Mouse (Mus musculus): ENCODE data around the gene Dnah11. TPM values are rescaled to one million over a fixed set of nuclear protein-coding genes. Genes with fewer than 3 reads are reported as not detected.

The Dnah11 gene
- under 1 TPM; 0.03 to 0.13 TPM for total RNA-seq (2021)
- long read RNA-seq, experiment 1, result 0 reads
- long read RNA-seq, experiment 2, result 0 reads

DNA sequence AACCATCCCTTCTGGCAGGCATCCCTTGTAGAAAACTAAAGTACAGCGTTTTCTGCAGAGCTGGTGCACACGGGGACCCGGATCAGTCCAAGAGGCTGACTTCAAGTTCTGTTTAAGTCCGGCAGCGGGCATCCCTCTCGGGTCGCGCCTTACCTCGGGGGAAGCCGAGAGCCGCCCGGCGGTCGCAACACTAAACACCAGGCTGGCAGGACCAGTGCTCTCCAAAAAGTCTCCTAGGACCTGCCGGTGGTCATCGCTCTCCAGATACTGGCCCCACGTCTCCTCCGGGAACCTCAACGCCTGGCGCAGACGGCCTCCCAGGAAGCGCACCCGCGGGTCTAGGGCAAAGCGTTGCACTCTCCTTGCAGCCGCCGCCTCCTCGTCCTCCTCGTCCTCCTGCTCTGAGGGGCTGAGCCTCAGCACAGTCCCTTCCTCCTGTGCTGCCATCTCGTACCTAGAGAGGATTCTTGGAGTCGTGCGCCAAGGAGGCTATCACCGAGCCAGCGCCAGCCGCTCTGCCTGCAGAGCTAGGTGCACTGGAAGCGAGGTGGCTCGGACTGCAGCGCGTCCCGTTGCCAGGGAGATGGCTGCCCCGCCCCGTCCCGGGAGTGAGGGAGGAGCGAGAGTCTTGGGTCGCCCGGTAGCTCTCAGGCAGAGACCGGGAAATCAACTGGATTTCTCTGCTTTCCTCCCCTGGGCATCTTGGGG, at the start of gene Dnah11:
Gene Dnah11, minus strand, starts transcription at position 658 of the 708 bp plus-strand sequence.
- peak; percentile 49 to 59 for DNase-seq (ENCODE audit: low spot score in 2 of 2)

DNA sequence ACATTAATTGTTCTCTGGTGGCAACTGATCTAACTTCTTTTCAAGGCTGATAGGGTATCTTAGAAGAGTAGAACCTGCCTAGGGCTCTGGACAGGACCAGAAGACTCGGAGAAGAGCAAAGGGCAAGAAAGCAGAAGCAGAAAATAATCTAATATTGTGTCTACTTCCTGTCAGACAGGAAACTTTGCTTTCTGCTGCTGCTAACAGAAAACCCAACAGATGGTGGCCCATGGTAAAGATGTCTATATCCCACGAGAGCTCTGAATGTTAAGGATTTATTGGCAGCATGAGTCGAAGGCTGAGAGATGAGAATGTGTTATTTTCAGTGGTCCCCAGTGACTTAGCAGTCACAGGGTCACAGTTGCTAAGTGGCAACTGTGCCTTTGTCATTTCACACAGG, 22.3 kb upstream of the Dnah11 start:
- DNase-seq (ENCODE audit: low spot score in 2 of 2), result no peak

DNA sequence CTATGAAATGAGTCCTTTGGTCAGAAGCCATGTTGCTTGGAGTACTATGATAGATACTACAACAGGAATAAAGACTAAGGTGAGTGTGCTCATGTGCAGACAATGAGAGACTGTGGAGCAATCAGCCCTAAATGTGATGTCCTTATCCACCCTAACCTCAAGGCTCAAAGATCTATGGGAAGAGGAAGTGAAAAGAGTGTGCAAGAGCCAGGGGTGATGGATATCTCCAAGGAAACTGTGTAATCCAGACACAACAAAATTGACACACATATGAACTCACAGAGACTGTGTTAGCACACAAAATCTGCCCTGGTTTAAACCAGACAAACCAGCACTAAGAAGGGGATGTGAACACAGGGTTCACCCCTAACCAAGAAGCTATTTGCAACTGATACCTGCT, 21.2 kb upstream of the Dnah11 start:
- no peak for DNase-seq (ENCODE audit: low spot score in 2 of 2)

DNA sequence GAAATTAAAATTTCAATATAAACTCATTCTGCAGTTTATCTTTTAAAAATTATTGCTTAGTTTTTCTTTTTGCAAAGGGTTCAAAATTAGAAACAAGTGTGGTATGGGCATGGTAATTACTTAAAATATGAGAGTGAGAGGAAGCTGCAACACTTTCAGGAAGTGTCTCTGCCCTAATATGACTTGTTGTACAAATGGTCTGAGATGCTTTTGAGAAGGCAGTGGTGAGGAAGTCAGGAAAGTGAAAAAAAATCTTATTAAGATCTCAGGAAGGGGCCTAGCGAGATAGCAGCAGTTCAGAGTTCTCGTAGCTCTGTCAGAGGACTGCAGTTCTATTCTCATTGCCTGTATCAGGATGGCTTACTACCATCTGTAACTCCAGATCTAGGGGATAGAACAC, 13.3 kb upstream of the Dnah11 start:
- no peak for DNase-seq (ENCODE audit: low spot score in 2 of 2)

DNA sequence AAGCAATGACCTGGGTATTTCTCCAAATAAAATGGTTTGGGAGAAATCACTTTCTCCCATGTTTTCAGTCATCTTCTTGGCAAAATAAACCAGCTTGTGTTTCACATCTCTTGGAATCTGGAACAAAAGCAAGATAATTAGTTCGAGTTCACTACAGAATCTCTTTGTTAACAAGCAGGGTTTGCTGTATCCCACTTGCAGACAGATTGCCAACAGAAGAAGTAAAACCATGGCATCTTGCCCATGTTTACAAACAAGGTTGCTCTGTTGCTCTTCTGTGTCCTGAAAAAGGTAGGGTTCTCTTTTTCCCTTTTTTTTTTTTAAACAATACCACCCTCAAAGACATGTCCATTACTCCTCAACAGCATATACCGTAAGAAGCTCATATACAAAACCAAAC, 2.3 kb downstream of the Dnah11 start:
- no peak for DNase-seq (ENCODE audit: low spot score in 2 of 2)

DNA sequence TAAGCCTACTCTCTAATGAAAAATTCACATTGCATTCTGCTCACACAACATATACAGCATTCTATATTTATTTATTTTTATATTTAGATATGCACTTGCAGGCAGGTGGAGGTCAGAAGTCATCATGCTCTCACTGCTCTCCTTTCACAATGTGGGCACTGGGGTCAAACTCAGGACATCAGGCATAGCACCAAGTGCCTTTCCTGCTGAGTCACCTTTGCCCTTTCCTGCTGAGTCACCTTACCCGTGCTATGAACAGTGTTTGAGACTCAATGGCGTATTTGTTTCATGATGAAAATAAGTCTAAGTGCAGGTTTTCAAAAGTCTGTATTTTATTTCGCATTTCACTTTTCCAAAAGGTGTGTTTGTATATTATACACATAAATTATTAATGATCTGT, 9.3 kb downstream of the Dnah11 start:
- no peak for DNase-seq (ENCODE audit: low spot score in 2 of 2)

DNA sequence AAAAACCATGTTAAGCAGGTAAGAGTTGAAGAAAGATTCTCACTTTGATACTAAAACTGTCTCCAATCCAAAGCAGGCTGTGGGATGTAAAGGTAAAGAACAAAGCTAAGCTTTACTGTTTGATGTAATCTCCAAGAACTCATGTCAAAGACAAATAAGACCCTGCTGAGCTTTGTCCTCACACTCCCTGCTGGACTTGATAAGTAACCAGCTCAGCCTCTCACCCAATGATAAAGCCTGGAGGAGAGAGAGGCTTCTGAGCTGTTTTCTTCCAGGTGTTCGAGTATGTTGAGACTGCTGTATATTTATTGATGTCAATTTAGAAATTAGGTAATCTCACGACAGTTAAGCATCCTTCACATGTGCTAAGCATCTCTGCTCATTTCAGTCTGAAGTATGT, 11.2 kb downstream of the Dnah11 start:
- no peak for DNase-seq (ENCODE audit: low spot score in 2 of 2)

DNA sequence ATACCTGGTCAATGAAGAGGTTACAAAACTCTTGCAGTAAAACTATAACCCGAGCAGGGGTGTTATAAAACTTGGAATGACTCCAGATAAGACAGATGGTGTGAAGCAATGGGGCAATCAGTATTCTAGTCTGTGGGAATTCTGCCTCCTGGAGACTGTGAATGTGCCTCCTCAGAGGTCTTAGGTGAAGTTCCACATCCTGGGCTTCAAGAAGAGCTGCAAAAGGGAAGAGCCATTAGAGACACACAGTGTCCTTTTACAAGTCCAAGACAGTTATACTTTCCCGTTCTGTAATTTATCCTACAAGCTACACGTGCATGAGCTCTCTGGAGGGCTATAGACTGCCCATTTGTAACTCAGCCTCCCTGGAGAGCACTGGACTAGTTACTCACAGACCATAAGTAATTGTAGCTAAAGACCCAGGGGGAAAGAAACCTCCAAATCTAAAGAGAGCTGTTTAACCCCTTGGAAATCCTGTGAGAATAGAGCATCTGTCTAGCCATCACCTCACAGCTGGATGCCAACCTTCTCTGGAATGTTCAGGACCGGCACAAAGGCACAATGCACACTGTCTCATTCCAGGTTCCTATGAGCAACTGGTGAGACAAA, 11.9 kb downstream of the Dnah11 start:
- no peak for DNase-seq (ENCODE audit: low spot score in 2 of 2)

DNA sequence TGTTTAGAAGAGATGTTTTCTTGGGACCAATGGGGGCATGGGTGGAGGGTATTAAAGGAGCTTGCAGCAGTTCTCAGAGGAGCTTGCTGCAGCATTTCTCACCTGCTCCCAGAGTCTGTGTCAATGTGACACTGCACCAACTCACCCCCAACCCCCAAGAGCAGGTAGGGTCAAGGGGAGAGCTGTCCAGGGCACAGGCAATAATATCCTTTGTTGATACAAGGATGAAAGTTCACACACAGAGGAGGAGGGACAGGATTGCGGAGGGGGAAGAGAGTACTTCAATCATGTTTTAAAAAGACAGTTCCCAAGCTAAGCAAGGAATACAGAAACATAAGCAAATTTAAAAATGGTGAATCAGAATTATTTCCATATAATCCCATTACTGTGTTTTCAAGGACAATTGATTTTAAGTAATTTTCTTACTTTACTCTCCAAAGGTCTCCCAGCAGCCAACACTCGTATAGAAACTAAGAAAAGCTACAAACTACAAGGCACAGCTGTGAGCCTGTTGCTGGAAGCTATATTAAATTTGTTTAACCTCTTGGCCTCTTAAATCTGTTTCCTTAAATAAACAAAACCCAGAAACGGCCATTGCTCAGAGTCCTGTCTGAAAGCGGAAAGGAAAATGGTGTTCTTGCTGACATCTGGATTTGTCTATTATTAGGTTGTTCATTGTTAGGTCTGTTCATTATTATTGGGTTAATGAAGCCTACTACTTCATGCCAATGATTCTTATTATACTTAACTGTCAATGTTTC, 12.5 kb downstream of the Dnah11 start:
- DNase-seq (ENCODE audit: low spot score in 2 of 2), result no peak

DNA sequence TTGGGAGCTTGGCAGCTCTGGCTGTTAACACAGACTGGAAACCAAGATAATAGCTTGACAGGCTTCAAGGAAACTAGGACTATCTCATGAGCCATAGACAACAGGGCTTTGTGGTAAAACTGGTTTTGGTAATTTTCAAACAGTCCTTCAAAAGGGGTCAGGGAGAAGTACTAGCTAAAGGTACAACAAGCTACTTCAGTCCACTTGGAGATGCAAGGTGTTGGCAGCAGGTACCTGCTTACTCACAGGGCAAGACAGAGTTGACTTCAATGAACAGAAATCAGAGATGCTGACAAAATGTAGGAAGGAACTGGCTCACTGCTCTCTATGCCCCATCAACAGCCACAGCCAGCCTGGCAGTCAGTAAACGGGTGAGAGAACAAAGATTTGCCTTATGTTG, 14.1 kb downstream of the Dnah11 start:
- no peak for DNase-seq (ENCODE audit: low spot score in 2 of 2)

DNA sequence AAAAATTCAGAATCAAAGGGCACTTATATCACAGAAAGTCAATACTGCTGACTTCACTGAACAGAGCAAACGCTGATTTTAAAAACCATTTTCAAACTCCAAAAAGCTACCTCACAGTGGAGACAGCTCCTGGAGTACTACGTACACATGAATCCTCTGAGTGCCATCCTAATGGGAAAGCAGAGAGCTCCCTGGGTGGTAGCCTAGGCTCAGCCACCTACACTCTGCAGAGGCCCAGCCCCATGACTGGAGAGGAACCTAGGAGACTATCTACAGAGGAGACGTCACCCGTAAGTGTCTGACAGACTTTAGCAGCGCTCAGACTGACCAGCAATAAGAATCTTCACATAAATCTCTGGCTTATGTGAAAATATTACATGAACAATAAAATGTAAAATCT, 21.1 kb downstream of the Dnah11 start:
- no peak for DNase-seq (ENCODE audit: low spot score in 2 of 2)

DNA sequence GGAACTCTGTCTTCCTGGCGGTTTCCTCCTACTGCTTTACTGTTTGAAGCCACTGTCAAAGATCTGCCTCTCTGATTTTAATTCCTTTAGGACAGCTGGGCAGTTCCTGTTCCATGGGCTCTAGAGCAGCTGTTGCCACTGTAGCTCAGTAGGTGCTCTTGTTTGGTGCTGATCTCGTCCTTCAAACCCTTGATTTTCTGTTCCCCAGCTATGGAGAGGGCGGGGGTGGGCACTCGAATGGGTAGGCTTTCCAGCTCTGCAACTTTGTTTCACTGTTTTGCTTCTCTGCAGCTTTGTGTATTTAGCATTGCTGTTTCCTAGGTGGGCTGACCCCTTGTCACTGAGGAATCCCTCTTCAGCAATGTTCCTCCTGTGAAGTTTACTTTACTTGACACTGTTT, 34.1 kb downstream of the Dnah11 start:
- DNase-seq (ENCODE audit: low spot score in 2 of 2), result no peak

DNA sequence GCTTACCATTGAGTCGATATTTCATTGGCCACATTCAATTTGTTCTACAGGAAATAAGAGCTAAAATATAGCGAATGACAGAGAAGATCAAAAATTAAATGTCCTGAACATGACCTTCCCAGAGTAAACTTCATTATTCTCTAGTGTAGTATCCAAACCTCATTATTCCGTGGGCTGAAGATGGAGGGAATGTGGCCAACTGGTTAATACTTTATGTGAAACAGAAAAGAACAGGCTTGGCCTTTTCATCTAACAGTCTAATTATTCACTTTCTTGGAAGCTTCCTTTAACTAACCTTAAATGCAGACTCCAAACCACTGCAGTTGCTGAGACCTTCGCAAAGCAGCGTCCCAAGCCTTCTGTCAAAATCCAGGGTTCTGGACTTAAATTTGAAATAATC, 41.9 kb downstream of the Dnah11 start:
- DNase-seq (ENCODE audit: low spot score in 2 of 2), result no peak

DNA sequence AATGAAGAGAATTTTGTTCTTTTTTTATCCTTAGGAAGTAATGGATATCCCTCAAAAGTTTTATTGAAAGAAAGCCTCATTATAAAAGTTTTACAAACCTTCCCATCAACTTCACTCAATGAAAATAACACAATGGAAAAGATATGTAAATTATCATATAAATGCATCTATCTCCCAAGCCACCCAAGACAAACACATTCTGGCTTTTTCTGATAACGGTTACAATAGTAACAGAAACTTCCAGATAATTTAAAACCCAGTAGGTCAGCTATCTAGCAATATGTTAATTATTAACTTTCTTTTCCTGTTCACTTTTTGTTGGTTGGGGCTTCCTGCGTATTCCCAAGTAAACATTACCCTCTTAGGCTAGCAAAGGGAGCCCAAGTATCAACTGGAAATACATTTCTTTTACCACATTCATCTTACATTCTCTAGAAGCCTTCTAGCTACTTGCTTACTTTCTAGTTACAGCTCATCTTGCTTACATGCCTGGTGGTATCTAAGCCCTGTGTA, 51.3 kb downstream of the Dnah11 start:
- DNase-seq (ENCODE audit: low spot score in 2 of 2), result no peak

DNA sequence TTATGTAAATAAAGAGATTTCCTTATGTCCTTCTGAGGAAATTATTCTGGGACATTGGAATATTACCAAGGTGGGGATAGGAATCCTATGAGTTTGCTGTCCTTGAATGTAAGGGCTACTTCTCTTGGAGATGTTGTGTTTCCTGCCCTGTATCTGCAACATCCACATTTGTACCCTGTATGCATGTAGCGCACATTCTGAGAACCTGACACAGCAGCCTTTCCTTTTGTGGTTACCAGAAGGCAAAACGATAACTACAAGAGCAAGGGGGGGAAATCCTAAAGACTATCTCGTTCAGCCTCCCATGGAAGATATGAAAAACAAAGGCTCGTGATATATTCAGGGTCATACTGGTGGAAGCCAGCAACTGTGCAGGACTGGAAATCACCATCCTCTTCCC, 70.7 kb downstream of the Dnah11 start:
- no peak for DNase-seq (ENCODE audit: low spot score in 2 of 2)

DNA sequence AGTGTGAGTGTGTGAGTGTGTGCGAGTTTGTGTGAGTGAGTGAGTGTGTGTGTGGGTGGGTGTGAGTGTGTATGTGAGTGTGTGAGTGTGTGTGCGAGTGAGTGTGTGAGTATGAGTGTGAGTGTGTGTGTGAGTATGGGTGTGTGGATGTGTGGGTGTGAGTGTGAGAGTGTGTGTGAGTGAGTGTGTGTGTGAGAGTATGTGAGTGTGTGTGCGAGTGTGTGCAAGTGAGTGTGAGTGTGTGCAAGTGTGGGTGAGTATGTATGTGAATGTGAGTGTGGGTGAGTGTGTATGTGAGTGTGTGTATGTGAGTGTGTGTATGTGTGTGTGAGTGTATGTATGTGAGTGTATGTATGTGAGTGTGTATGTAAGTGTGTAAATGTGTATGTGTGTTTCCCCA, 79.2 kb downstream of the Dnah11 start:
- DNase-seq (ENCODE audit: low spot score in 2 of 2), result no peak

DNA sequence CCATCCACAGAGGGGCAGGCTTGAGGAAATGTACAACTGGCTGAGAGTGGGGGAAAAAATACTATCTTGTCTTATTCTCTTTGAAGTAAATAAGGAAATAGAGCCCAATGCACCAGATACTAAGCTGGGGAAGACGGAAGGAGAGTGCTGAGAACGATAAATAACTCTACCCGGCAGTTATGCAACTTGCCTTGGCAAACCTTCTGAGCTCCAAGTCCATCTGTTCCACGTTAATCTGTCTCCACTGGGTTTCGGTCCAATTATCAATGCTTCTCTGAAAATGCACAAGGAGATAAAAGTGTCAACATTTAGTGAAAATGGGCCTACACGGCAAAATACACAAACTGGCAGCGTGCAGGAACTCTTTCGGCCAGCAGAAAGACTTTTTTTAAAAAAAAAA, 86.2 kb downstream of the Dnah11 start:
- no peak for DNase-seq (ENCODE audit: low spot score in 2 of 2)

DNA sequence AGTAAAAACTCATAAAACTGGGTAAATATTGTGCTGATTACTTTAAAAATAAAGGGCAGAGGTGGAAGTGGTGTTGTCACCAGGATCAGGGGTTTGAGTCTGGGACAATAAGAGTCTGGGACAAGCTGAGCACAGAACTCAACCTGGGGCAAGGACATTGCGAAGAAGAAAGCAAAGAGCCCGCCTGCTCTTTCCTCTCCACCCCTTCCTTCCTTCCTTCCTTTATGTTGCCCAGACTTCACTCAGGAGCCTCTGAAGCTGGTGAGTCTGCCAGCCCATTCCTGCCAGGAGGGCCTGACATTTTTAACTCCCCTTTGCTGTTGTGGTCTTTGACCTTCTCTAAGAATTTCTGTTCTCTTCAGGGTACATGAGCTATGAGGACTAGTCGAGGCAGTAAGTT, 86.9 kb downstream of the Dnah11 start:
- DNase-seq (ENCODE audit: low spot score in 2 of 2), result no peak

DNA sequence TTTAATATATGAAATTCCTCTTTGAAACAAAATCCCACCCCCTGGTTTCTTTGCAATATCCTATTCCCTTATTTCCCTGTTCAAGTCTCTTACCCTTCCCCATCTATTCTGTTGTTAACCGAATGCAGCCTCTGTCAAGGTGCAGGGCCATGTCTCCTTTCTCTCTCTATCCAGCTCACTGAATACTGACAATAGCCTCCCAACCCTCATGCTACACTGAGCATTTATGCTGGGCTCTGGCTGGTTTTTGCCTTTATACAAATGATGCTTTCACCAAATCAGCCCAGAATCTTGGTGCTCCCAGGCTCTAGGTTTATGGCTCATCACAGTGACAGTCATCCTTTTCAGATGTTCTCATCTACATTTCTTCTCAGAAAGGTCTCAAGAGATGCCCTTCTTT, 91.1 kb downstream of the Dnah11 start:
- DNase-seq (ENCODE audit: low spot score in 2 of 2), result no peak

DNA sequence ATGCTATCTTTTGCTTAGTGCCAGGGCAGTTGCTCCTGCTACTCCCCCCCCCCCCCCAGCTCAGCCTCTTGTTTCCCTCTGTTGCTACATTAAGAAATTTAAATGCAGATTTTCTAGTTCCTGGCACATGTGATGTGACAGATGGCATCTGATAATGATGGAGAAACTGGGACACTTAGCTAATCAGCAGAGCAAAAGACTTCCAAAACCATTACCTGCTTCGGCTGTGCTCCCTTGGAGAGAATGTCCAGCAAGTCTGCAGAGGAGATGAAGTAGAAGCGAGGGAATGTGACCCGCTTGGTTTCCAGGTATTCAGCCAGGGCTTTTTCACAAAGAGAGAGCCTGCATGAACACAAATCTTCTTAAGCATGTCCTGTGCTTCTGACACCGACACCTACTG, 94.3 kb downstream of the Dnah11 start:
- no peak for DNase-seq (ENCODE audit: low spot score in 2 of 2)

DNA sequence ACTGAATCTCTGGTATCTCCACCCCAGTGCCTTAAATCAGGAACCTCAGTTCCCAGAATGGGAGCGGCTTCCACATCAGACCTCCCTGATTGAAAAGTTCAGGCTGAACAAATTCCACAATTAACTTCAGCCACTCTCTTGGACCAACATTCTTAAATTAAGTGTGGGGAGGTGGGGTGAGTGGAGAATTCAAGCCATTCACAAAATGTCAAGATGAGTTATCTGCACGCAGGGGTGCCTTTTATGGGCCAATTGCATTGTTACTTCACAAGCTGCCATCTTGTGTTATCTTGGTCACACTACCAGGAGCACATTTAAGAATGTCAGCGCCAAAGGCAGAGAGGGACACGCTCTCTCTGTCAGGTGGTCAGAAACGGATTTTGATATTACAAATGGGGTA, 99.1 kb downstream of the Dnah11 start:
- DNase-seq (ENCODE audit: low spot score in 2 of 2), result no peak

DNA sequence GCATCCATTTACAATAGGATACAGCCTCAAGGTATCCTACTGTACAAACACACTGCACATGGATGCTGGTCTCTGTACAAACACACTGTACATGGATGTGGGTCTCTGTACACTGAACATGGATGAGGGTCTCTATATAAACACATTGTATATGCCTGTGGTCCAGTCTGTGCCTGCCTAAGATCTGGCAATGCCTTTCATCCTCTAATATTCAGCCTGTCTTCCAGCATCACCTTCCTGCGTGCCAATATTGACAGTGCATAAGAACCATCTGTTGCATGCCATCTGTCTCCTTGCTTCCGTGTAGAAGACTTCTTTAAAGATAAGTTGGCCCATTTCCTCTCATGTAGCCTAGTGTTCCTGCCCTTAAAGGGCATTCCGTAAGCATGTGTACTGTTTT, 100.6 kb downstream of the Dnah11 start:
- DNase-seq (ENCODE audit: low spot score in 2 of 2), result no peak

All from adrenal gland, adult 18-20 months (tissue).